Mouse (Mus musculus): Measurements from ENCODE around the gene Ezr. TPM values are rescaled to one million over a fixed set of nuclear protein-coding genes. Genes with fewer than 3 reads are reported as not detected.

Ezr gene
- polyA plus RNA-seq, 1 experiment from 2014 or later: 46.9 TPM

DNA sequence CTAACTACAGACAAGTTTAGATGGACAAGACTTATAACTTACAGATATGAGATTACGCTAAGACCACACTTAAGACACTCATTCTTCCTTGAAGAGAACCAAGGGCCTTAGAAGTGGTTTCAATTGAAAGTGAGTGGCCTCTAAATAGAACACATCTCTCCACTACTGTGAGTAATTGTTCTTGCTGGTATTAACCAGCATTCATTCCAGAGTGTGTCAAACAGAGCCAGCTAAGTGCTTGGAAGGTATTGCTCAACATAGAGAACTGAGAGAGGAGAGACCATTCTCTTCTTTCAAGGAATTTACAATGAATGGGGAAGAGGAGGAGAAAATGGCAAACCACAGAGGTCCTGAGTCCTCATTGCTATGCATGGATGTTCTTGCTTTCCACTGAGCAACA lies 21.0 kb upstream of the Ezr start:
- Histone ChIP-seq H3K27me3 (ENCODE audit: control insufficient read depth, insufficient read depth, low read length) (no peaks in the 10 kb centered on the region), H3K4me1 (ENCODE audit: control insufficient read depth, insufficient read depth, low read length) (no peaks in the 10 kb centered on the region), H3K9ac (replicated peaks; ENCODE audit: low read length) (no peak overlapping the region), H3K36me3 (replicated peaks; ENCODE audit: control insufficient read depth, insufficient read depth, low read depth, low read length) (no peaks in the 10 kb centered on the region), H3K27ac (replicated peaks; ENCODE audit: low read depth, low read length) (no peak overlapping the region), H3K4me3 (ENCODE audit: low read depth, low read length) (no peak overlapping the region), H3K9me3 (replicated peaks; ENCODE audit: control insufficient read depth, low read length) (no peaks in the 10 kb centered on the region), H3K4me2 (ENCODE audit: low read depth, low read length) (no peak overlapping the region)
- WGBS: 93% methylated on average over 1 of the region's 1 CpGs
- DNase-seq (ENCODE audit: low spot score) (no peak), ATAC-seq (replicated peaks; ENCODE audit: insufficient number of reproducible peaks, low FRiP score, low TSS enrichment, low read depth) (no peak)

DNA sequence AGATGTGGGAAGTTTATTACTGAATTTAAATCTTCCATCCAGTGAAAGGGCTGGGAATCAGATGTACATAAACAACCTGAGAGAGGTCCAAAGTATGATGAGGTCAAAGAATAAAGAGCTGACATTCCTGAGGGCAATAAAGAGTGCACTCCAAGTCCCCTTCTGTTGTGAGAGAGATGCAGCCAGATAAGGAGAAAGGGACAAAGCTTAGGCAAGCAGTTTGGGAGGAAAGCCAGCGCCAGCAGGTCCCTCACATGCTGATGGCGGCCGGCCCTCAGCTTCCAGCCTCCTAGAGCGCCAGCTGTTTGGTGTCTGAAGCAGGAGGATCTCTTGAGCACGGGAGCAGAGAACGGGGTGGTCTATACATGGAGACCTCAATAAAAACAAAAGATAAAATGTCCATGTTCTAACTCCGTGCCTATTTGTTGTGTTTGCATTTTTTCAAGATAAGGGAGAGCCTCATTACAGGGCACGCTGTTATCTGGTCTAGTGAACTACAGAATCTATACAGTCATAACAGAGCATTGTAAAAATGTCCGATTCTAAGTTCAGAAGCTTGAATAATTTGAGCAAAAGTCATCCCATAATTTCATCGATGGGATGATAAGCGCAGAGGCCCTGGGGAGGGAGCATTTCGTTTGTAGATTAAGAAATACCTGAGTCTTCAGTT lies 15.9 kb upstream of the Ezr start:
- 86% methylated on average over 12 of the region's 12 CpGs for WGBS
- Histone ChIP-seq H3K27ac (replicated peaks; ENCODE audit: low read depth, low read length) (no peak overlapping the region), H3K9ac (replicated peaks; ENCODE audit: low read length) (no peak overlapping the region), H3K4me3 (ENCODE audit: low read depth, low read length) (no peak overlapping the region), H3K9me3 (replicated peaks; ENCODE audit: control insufficient read depth, low read length) (no peaks in the 10 kb centered on the region), H3K4me1 (ENCODE audit: control insufficient read depth, insufficient read depth, low read length) (no peaks in the 10 kb centered on the region), H3K27me3 (ENCODE audit: control insufficient read depth, insufficient read depth, low read length) (no peaks in the 10 kb centered on the region), H3K36me3 (replicated peaks; ENCODE audit: control insufficient read depth, insufficient read depth, low read depth, low read length) (no peaks in the 10 kb centered on the region), H3K4me2 (ENCODE audit: low read depth, low read length) (no peak overlapping the region)
- DNase-seq (ENCODE audit: low spot score) (no peak), ATAC-seq (replicated peaks; ENCODE audit: insufficient number of reproducible peaks, low FRiP score, low TSS enrichment, low read depth) (no peak)

DNA sequence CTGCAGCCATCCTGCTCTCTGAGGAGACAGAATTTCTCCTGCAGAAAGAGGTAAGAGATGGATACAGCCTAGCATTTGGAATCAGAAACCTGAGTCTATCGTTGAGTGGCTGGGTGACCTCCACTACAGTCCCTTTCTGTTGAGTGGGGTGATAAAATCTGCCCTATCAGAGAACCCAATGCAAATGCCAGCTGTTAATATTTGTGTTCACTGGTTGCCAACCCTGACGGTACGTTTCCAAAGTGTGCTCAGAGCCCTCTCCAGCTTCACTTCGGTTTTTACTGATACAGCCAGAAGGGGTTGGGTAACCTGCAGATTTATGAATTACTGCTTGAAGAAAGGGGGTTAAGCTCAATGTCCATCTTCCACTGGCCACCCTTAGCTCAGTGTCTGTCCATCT lies 14.9 kb upstream of the Ezr start:
- no peak for DNase-seq (ENCODE audit: low spot score)

DNA sequence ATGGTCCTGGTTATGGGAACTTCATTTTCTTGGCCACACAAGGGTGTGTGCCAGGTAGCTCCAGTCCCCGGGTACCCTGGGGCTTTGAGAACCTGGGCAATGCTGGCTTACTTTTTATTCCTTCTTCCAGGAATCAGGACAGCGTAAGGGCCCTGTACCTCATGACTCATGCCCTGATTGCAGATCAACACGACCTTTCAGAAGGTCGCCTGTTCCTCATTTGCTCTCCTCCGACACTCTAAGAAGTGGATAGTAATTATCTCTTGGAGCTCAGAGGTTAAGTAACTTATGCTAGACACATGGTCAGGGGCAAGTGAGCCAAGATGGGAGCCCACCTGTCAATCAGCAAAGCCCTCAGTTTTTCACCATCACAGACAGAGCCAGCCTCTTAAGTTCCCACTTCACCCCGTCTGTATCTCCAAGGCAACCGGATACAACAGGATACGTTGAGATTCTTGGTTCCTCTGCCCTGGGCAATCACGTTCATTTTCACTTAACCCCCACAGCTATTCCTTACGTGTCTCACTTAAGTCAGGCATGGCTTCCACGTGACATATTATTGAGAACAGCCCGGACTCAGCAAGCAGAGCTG lies 11.7 kb upstream of the Ezr start:
- Histone ChIP-seq H3K27ac (replicated peaks; ENCODE audit: low read depth, low read length) (no peak overlapping the region), H3K4me1 (ENCODE audit: control insufficient read depth, insufficient read depth, low read length) (no peaks in the 10 kb centered on the region), H3K4me2 (ENCODE audit: low read depth, low read length) (no peak overlapping the region), H3K4me3 (ENCODE audit: low read depth, low read length) (no peak overlapping the region), H3K9me3 (replicated peaks; ENCODE audit: control insufficient read depth, low read length) (no peaks in the 10 kb centered on the region), H3K27me3 (ENCODE audit: control insufficient read depth, insufficient read depth, low read length) (no peaks in the 10 kb centered on the region), H3K36me3 (replicated peaks; ENCODE audit: control insufficient read depth, insufficient read depth, low read depth, low read length) (no peaks in the 10 kb centered on the region), H3K9ac (replicated peaks; ENCODE audit: low read length) (no peak overlapping the region)
- DNase-seq (ENCODE audit: low spot score): peak; percentile 34
- no peak for ATAC-seq (replicated peaks; ENCODE audit: insufficient number of reproducible peaks, low FRiP score, low TSS enrichment, low read depth)
- 38% methylated on average over 12 of the region's 12 CpGs for WGBS

More for the DNA sequence above, 14.9 kb upstream of the Ezr start:
- Histone ChIP-seq H3K36me3 (replicated peaks; ENCODE audit: control insufficient read depth, insufficient read depth, low read depth, low read length) (no peaks in the 10 kb centered on the region), H3K27ac (replicated peaks; ENCODE audit: low read depth, low read length) (no peak overlapping the region), H3K4me3 (ENCODE audit: low read depth, low read length) (no peak overlapping the region), H3K9me3 (replicated peaks; ENCODE audit: control insufficient read depth, low read length) (no peaks in the 10 kb centered on the region), H3K27me3 (ENCODE audit: control insufficient read depth, insufficient read depth, low read length) (no peaks in the 10 kb centered on the region), H3K9ac (replicated peaks; ENCODE audit: low read length) (no peak overlapping the region), H3K4me2 (ENCODE audit: low read depth, low read length) (no peak overlapping the region), H3K4me1 (ENCODE audit: control insufficient read depth, insufficient read depth, low read length) (no peaks in the 10 kb centered on the region)
- ATAC-seq (replicated peaks; ENCODE audit: insufficient number of reproducible peaks, low FRiP score, low TSS enrichment, low read depth): no peak
- WGBS: 81% methylated on average over 4 of the region's 4 CpGs

DNA sequence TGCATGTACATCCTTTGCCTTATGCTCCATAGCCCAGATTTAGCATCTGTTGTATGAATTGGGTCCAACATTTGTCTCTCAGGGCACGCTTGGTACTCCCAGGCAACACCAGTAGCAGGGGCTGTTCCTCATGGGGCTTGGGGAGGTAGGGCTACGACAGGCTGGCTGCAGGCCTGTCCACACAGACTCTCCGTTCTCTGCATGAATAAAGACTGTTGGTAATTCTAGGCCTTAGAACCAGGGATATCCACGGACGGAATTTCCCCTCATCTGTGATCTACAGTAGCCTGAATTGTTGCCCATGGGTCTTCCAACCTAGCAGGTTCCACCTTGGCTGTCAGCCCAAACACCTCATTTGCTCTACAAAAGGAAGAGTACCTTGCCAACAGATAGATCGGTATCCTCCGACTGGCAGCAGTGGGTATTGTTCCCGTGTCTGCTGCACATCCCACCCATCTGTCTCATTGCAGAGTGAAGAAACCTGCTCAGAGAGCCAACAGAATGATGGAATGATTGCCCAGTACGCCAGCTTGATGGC lies 7.1 kb upstream of the Ezr start:
- Histone ChIP-seq H3K27ac (replicated peaks; ENCODE audit: low read depth, low read length) (no peak overlapping the region), H3K4me3 (ENCODE audit: low read depth, low read length) (no peak overlapping the region), H3K9ac (replicated peaks; ENCODE audit: low read length) (no peak overlapping the region), H3K27me3 (ENCODE audit: control insufficient read depth, insufficient read depth, low read length) (no peaks in the 10 kb centered on the region), H3K9me3 (replicated peaks; ENCODE audit: control insufficient read depth, low read length) (no peaks in the 10 kb centered on the region), H3K4me2 (ENCODE audit: low read depth, low read length) (no peak overlapping the region), H3K36me3 (replicated peaks; ENCODE audit: control insufficient read depth, insufficient read depth, low read depth, low read length) (no peaks in the 10 kb centered on the region), H3K4me1 (ENCODE audit: control insufficient read depth, insufficient read depth, low read length) (no peaks in the 10 kb centered on the region)
- 87% methylated on average over 9 of the region's 9 CpGs for WGBS
- DNase-seq (ENCODE audit: low spot score) (no peak), ATAC-seq (replicated peaks; ENCODE audit: insufficient number of reproducible peaks, low FRiP score, low TSS enrichment, low read depth) (no peak)

DNA sequence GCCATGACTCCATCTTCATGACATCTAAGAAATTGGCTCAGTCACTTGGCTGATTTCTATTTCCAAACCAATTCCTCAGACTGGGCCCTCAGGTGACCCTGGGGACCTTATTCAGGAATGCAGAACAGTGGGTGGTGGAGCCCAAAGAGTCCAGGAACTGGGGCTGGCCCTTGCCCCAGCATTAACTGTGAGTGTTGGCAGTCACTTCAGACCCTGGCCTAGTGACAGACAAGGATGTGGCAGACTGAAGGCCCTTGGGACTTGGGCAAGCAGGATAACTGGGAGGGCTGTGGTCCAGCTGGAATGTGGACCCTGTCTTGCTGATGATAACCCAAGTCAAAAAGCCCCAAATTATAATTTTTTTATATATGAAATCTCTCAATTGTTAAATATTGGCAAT lies 6.5 kb upstream of the Ezr start:
- H3K27me3 ChIP-seq (ENCODE audit: control insufficient read depth, insufficient read depth, low read length): no peaks in the 10 kb centered on the region
- DNase-seq (ENCODE audit: low spot score) (no peak), ATAC-seq (replicated peaks; ENCODE audit: insufficient number of reproducible peaks, low FRiP score, low TSS enrichment, low read depth) (no peak)
- no peak overlapping the region for H3K4me3 ChIP-seq (ENCODE audit: low read depth, low read length)
- no peak overlapping the region for H3K4me2 ChIP-seq (ENCODE audit: low read depth, low read length)
- H3K9ac ChIP-seq (replicated peaks; ENCODE audit: low read length): no peak overlapping the region
- H3K4me1 ChIP-seq (ENCODE audit: control insufficient read depth, insufficient read depth, low read length): no peaks in the 10 kb centered on the region
- H3K36me3 ChIP-seq (replicated peaks; ENCODE audit: control insufficient read depth, insufficient read depth, low read depth, low read length): no peaks in the 10 kb centered on the region
- no peak overlapping the region for H3K27ac ChIP-seq (replicated peaks; ENCODE audit: low read depth, low read length)
- no peaks in the 10 kb centered on the region for H3K9me3 ChIP-seq (replicated peaks; ENCODE audit: control insufficient read depth, low read length)

DNA sequence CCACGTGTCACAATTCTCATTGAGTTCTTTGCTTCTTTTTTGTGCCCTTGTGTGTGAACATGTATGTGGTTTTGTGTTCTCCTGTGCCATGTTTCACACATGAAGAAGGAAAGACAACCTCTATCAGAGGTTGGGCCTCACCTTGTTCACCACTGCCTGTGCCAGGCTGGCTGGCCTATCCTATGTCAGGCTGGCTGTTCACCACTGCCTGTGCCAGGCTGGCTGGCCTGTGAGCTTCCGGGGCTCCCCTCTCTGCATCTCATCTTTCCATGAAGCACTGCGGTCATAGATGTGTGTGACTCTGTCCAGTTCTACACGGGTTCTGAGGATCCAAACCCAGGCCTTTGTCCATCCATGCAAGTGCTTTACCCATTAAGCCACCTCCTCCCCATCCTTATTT lies 4.7 kb upstream of the Ezr start:
- no peak overlapping the region for H3K9ac ChIP-seq (replicated peaks; ENCODE audit: low read length)
- no peaks in the 10 kb centered on the region for H3K4me1 ChIP-seq (ENCODE audit: control insufficient read depth, insufficient read depth, low read length)
- H3K4me2 ChIP-seq (ENCODE audit: low read depth, low read length): no peak overlapping the region
- ATAC-seq (replicated peaks; ENCODE audit: insufficient number of reproducible peaks, low FRiP score, low TSS enrichment, low read depth) (no peak), DNase-seq (ENCODE audit: low spot score) (no peak)
- H3K9me3 ChIP-seq (replicated peaks; ENCODE audit: control insufficient read depth, low read length): no peaks in the 10 kb centered on the region
- H3K36me3 ChIP-seq (replicated peaks; ENCODE audit: control insufficient read depth, insufficient read depth, low read depth, low read length): no peaks in the 10 kb centered on the region
- H3K27ac ChIP-seq (replicated peaks; ENCODE audit: low read depth, low read length): no peak overlapping the region
- no peak overlapping the region for H3K4me3 ChIP-seq (ENCODE audit: low read depth, low read length)
- peaks cover 2% of the 10 kb centered on the region for H3K27me3 ChIP-seq (ENCODE audit: control insufficient read depth, insufficient read depth, low read length)
- 93% methylated on average over 4 of the region's 4 CpGs for WGBS

DNA sequence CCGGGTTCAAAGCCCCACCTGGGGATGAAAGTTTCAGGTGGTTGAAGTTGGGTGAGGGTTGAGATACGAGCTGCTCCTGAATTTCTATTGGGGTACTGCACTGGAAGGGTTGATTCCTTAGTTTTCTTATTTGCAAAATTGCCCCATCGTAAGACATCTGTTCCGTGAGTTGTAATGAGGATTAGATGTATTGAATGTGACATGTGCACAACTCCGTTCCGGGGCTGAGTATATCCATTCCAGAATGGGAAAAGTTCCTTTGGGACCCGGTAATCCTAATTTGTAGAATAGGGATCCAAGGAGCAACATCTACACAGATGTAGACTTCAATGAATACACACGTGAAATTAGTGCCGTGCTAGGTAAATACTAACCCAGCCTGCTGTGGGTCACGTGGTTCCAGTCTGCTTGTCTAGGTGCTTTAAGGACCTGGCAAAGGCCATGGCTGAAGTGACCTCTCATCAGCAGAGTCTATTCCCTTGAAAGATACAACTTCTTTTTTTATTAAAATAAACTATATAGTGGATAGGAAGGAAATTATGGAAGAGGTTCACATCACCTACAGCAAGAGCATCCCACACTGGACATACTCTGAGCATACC lies 1.3 kb upstream of the Ezr start:
- H3K27me3 ChIP-seq (ENCODE audit: control insufficient read depth, insufficient read depth, low read length): peaks cover 8% of the 10 kb centered on the region
- ATAC-seq (replicated peaks; ENCODE audit: insufficient number of reproducible peaks, low FRiP score, low TSS enrichment, low read depth) (no peak), DNase-seq (ENCODE audit: low spot score) (no peak)
- WGBS: 37% methylated on average over 10 of the region's 10 CpGs
- no peak overlapping the region for H3K4me3 ChIP-seq (ENCODE audit: low read depth, low read length)
- H3K4me1 ChIP-seq (ENCODE audit: control insufficient read depth, insufficient read depth, low read length): no peaks in the 10 kb centered on the region
- H3K9me3 ChIP-seq (replicated peaks; ENCODE audit: control insufficient read depth, low read length): no peaks in the 10 kb centered on the region
- no peaks in the 10 kb centered on the region for H3K36me3 ChIP-seq (replicated peaks; ENCODE audit: control insufficient read depth, insufficient read depth, low read depth, low read length)
- no peak overlapping the region for H3K27ac ChIP-seq (replicated peaks; ENCODE audit: low read depth, low read length)
- no peak overlapping the region for H3K9ac ChIP-seq (replicated peaks; ENCODE audit: low read length)
- H3K4me2 ChIP-seq (ENCODE audit: low read depth, low read length): peak overlapping the region; percentile 94

Measured in embryonic facial prominence, embryonic 11.5 days (tissue).